Mouse (Mus musculus): ENCODE results near the gene Vps37c.

GRCm38 (mm10) chr19:10749295-10749694 is 60.8 kb downstream of the Vps37c start:
- TF ChIP-seq POLR2A (IDR thresholded peaks at IDR 0.05; ENCODE audit: low read depth, low read length): no peak
- no peak for TF ChIP-seq CTCF (IDR thresholded peaks at IDR 0.05; ENCODE audit: borderline replicate concordance, insufficient read depth, low read length)

Data from embryonic fibroblast, embryonic 13.5 days (primary cell).